Comparison of ENCODE assay signal across 9 mouse cellular contexts in the genomic region with DNA sequence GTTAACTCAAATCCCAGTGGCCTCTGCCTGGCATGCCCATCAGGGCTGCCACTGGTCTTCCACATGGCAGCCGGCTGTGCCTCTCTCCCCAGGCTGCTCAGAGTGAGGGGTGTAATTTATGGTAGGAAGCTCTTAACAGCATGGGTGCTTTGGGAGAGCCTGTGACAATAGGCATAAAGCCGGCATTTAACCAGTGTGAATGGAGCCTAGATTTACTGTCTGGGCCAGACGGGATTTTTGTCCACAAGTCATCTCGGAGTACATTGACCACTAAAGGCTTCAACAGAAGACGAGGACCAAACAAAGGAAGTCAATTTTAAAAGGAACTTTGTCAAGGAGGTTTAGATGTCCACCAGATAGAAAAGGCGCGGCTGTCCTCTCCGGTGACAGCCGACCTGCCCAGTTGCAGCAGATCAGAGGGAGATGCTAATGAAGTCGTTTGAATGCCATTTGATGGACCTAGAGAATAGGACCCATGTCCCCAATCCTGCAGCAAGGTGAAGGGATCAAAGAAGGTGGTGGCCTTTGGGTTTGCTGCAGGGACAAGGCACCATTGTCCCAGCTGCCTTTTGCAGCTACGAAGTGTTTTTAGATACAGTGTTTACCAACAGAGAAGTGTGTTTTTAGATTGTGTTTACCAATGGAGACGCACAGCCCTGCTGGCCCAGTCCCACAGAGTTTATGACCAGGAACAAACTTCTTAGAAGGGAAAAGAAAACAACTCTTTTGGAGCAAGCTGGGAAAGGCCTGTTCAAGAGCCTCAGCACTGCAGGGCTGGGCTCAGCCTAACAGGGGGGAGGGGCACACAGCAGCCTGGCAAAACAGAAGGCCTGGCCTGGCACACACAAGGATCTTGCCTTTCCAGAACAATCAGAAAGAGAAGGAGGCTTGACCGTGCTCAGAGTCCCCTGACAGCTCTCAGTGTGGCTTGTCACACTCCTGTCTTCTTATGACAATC. TPM values are rescaled to one million over a fixed set of nuclear protein-coding genes. Genes with fewer than 3 reads are reported as not detected.
DNase-seq lines count a peak whose midpoint lies in the region; ATAC-seq lines count a peak whose summit lies in the region.
"Had no signal": no experiment of that assay in that cellular context is flagged by ENCODE, and none has a peak within 500 bp of the region (broad histone marks: within the 10 kb centered on the region; RNA-seq: fewer than 3 reads in every experiment).

No protein-coding gene starts in this region.

- peaks cover 16% of the 10 kb centered on the region for H3K4me1 ChIP-seq in hindbrain, embryonic 13.5 days (replicated peaks)
- peaks cover 11% of the 10 kb centered on the region for H3K4me1 ChIP-seq in limb, embryonic 11.5 days (ENCODE audit: control insufficient read depth, insufficient read depth, low read length)
- H3K4me1 ChIP-seq in neural tube, embryonic 13.5 days (replicated peaks), result peaks cover 33% of the 10 kb centered on the region

- H3K4me3 ChIP-seq in hindbrain, embryonic 13.5 days, result no peak overlapping the region
- no peak overlapping the region for H3K4me3 ChIP-seq in limb, embryonic 11.5 days (ENCODE audit: low read depth, low read length)
- H3K4me3 ChIP-seq in neural tube, embryonic 13.5 days, result no peak overlapping the region

- ATAC-seq in hindbrain, embryonic 13.5 days (ENCODE audit: low FRiP score), result no peak
- 0 out of 2 replicates have a peak, but pooled peaks have one; percentile 31 for ATAC-seq in limb, embryonic 11.5 days (ENCODE audit: insufficient number of reproducible peaks, low FRiP score, low TSS enrichment, low read depth)
- peak; percentile 93 for ATAC-seq in neural tube, embryonic 13.5 days (ENCODE audit: low read depth)

- H3K27me3 ChIP-seq in hindbrain, embryonic 13.5 days, result 0 out of 2 replicates have a peak, but pooled peaks cover 3% of the 10 kb centered on the region
- H3K27me3 ChIP-seq in limb, embryonic 11.5 days (ENCODE audit: control insufficient read depth, insufficient read depth, low read length), result no peaks in the 10 kb centered on the region
- H3K27me3 ChIP-seq in neural tube, embryonic 13.5 days, result peaks cover 36% of the 10 kb centered on the region

- peak overlapping the region; percentile 41 for H3K27ac ChIP-seq in hindbrain, embryonic 13.5 days
- peak overlapping the region; percentile 55 for H3K27ac ChIP-seq in limb, embryonic 11.5 days (replicated peaks; ENCODE audit: low read depth, low read length)
- peak overlapping the region; percentile 71 for H3K27ac ChIP-seq in neural tube, embryonic 13.5 days (replicated peaks)

- no peaks in the 10 kb centered on the region for H3K36me3 ChIP-seq in hindbrain, embryonic 13.5 days
- H3K36me3 ChIP-seq in limb, embryonic 11.5 days (ENCODE audit: control insufficient read depth, insufficient read depth, low read length), result no peaks in the 10 kb centered on the region
- H3K36me3 ChIP-seq in neural tube, embryonic 13.5 days, result no peaks in the 10 kb centered on the region

- H3K9ac ChIP-seq in hindbrain, embryonic 13.5 days, result no peak overlapping the region
- H3K9ac ChIP-seq in limb, embryonic 11.5 days (ENCODE audit: low read length), result peak overlapping the region; percentile 18; the same call in 1 of the 2 replicates
- no peak overlapping the region; the same call in 1 of the 2 replicates for H3K9ac ChIP-seq in neural tube, embryonic 13.5 days

- 14% methylated on average over 13 of the region's 13 CpGs for WGBS in hindbrain, embryonic 13.5 days
- WGBS in limb, embryonic 11.5 days, result 27% methylated on average over 13 of the region's 13 CpGs
- 7% methylated on average over 13 of the region's 13 CpGs for WGBS in neural tube, embryonic 13.5 days

- no peak overlapping the region for H3K4me2 ChIP-seq in hindbrain, embryonic 13.5 days
- no peak overlapping the region; the same call in 1 of the 2 replicates for H3K4me2 ChIP-seq in limb, embryonic 11.5 days (ENCODE audit: low read depth, severe bottlenecking)
- no peak overlapping the region for H3K4me2 ChIP-seq in neural tube, embryonic 13.5 days

- no peaks in the 10 kb centered on the region for H3K9me3 ChIP-seq in hindbrain, embryonic 13.5 days
- H3K9me3 ChIP-seq in limb, embryonic 11.5 days (ENCODE audit: control insufficient read depth, low read length), result no peaks in the 10 kb centered on the region
- no peaks in the 10 kb centered on the region for H3K9me3 ChIP-seq in neural tube, embryonic 13.5 days

- DNase-seq in adrenal gland, postnatal 14 days, result peak; percentile 56
- no peak for DNase-seq in adrenal gland, postnatal 4 days (ENCODE audit: low spot score in 2 of 2)
- peak; percentile 75 for DNase-seq in embryo, embryonic 10.5 days (ENCODE audit: low spot score)
- peak; percentile 72 for DNase-seq in limb, embryonic 11.5 days (ENCODE audit: low spot score)
- no peak for DNase-seq in frontal cortex, postnatal 36 days (ENCODE audit: low spot score in 2 of 2)
- no peak for DNase-seq in layer of hippocampus, adult 9-11 months

RNA-seq across cellular contexts. Expression of a gene that starts 48.4 kb away (rescaled TPM):
- not detected in 2 replicates for total RNA-seq in adrenal gland, postnatal 14 days (2021)
- total RNA-seq in adrenal gland, postnatal 4 days (2021), result under 1 TPM in 1 of 2 experiments, not detected in 1; 0.45 TPM
- 0.38 TPM in 1 of 2 replicates, not detected in the other for polyA plus RNA-seq in hindbrain, embryonic 13.5 days (2015; fragmentation: Nextera tagmentation; extraction: Ambion mirVana)
- not detected in 2 replicates for polyA plus RNA-seq in limb, embryonic 11.5 days (2014; fragmentation: Nextera tagmentation; extraction: Ambion mirVana)
- not detected in 2 replicates for polyA plus RNA-seq in neural tube, embryonic 13.5 days (2015; fragmentation: Nextera tagmentation; extraction: Ambion mirVana)
- total RNA-seq: liver, adult 2 months had no signal

Comparison
In these comparisons a context has a peak if more than half of its experiments do, and no peak if none do; other contexts are left out.
1. DNase-seq: peak in adrenal gland, postnatal 14 days (single experiment), embryo, embryonic 10.5 days (single experiment) and limb, embryonic 11.5 days (single experiment); none in adrenal gland, postnatal 4 days (0 of 2), frontal cortex, postnatal 36 days (0 of 2) and layer of hippocampus, adult 9-11 months (single experiment).
2. Peak in every context shown above with its lines, with median percentiles within 50 percentile points of each other: H3K27ac ChIP-seq.